Mouse (Mus musculus) kidney, adult 11 months (tissue): ENCODE measurements around the gene Pfkfb3.
A peak's percentile ranks its signal among the peaks of the same experiment; 100 is the strongest.

ENCODE experiments used
- DNase-seq: peaks from one replicate; pipeline ENCODE4 v3.0.0; 2022

Pfkfb3 gene

DNA sequence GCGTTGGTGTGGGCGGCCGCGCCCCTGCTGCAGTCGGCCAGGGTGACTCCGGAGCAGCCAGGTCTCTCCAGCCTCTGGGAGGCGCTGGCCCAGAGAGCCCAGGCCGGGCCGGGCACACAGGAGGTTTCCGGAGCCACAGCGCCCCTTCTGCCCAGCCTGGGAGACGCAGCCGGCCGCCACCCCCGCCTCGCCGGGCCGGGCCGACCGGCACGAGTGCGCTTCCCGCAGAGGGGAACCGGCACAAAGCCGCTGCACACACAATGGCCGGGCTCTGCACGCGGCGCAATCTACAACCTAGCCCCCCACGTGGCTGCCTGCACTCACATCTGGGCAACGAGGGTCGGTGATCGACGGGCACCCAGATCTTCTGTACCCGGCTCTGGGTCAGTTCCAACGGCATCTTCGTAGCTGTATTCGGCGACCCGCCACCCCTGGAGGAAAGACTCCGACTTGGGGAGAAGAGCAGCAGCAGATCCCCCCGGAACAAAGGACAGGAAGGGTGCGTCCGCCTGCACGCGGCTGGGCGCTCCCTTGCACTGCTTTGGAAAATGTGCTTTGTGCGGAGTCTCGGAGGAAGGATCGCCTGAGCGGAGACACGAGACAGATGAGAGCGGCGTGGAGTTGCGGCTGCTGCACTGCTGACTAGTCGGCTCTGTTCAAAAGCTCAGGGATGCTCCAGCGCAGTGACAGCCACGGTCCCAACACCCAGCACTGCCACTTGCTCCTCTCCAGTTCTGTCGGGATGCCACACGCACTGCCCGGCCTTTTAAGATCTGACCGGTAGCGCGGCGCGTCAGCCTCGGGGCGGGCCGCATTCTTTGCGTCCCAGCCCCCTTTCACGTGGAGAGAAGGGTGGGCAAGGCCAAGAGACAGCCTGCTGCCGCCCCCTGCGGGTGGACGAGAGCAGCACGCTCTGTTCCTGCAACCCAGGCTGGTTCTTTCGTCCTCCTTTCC lies 52.3 kb downstream of the Pfkfb3 start:
- peak; percentile 89 for DNase-seq

DNA sequence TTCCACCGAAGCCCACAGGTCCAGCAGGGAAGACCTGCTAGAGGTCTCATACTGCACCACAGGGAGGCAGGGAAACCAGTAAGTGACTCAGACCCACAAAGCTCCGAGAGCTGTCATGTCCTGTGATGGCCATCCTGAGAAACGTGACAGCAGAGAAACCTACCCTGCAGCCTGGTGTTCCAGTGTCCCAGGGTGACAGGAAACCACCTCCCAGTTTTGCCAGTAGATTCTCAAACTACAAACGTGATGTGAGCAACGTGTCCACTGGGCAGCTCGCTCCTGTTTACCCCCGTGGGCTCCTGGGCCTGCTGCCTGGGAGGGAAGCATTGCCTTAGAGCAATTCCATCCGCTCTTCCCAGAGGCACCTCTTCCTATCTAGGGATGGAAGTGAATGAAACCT lies 53.2 kb downstream of the Pfkfb3 start:
- DNase-seq, result peak; percentile 14

DNA sequence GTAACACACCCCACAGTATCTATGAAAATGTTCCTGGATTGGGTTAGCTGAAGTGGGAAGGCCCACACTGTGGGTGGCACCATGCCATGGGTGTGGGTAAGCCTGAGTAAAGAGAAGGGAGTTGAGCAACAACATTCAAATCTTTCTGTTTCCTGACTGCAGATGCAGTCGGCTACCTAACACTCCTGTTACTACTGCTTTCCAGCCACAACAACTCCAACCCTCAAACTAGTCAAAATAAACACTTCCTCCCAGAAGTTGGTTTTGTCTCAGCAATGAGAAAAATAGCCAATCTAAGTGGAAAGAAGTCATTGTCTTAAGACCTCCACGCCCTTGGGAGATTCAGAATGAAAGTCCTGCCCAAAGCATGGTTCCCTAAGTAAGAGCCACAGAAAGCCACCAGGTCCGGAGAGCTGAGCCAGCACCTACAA lies 57.3 kb downstream of the Pfkfb3 start:
- no peak for DNase-seq

DNA sequence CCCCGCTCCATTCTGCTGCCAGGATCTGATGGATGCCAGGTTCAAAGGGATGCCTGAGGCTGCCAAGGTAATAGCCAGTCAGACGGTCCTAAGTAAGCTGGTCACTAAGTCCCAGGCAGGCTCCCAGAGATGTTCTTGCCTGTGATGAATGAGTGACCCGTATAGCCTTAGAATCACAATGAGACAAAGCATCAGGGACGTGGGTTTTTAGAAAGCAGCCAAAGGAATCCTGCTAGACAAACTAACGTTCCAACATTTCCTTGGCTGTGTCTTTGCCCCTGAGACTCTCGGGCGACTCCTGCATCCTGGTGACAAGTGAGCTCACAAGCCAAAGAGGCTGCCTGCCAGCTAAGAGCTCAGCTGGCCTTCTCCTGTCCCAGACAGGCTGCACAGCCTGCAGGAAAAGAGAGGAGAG lies 59.0 kb downstream of the Pfkfb3 start:
- peak; percentile 22 for DNase-seq

DNA sequence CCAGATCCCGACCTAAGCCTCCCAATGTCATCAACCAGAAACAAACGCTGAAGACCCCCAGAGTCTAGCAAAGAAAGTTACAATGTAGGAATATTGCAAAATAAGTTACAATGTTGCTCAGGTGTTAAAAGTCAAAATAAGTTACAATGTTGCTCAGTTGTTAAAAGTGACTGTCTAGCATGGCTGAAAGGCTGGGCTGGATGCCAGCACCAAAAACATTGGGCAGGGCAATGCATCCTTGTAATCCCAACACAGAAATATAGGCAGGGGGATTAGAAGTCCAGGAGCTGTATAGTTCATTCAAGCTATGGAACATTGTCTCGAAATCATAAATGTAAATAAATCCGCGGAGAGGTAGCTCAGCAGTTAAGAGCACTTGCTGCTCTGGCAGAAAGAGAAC lies 61.0 kb downstream of the Pfkfb3 start:
- DNase-seq, result no peak

DNA sequence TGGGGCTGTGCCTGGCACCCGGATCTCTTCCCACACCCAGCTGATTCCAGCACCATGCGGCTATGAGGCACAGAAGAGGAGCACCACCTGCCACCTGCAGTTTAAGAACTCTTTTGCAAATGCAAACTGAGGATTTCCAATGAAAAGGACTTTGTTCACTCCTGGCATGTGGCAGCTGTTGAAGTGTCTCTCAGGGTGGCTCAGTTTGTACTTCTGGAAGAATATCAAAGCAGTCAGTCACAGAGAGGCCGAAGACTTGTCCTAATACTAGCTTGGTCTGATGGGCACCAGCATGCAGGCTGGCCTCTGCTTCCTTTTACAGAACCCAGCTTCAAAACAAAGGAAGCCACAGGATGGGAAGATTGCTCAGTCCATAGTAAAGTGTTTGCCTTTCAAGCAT lies 62.4 kb downstream of the Pfkfb3 start:
- peak; percentile 39 for DNase-seq

DNA sequence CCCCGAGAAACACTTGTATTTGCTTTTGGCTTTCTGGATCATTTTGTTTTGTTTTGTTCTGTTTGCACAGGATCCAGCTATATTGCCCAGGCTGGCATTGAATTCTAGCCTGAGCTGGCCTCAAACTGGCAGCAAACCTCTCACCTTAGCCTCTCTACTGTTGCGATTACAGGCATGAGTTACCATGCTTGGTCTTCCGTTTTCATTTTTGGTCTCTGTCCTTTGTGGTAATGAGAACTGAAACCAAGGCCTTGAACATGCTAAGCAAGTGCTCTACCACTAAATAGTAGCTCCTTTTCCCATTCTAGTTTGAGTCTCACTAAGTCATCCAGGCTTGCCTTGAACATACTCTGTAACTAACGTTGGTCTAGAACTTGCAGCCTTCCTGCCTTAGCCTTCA lies 63.3 kb downstream of the Pfkfb3 start:
- no peak for DNase-seq

DNA sequence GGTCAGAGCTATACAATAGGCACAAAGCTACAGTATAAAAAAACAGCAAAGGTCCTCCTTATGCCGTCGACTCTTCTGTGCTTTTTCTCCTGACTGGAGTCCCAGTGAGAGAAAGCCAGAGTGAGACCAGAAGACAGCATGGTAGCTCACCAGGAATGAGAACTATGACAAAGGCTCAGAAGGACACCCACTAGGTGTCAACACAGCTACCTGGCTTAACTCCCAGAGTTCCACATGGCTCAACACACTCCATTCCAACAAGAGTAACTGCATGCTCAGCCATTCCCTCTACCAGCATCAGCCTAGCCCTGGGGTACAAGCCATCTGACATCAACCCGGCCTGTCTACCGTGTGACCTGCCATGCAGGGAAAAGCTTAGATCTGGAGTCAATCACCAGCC lies 70.7 kb downstream of the Pfkfb3 start:
- DNase-seq, result peak; percentile 10

DNA sequence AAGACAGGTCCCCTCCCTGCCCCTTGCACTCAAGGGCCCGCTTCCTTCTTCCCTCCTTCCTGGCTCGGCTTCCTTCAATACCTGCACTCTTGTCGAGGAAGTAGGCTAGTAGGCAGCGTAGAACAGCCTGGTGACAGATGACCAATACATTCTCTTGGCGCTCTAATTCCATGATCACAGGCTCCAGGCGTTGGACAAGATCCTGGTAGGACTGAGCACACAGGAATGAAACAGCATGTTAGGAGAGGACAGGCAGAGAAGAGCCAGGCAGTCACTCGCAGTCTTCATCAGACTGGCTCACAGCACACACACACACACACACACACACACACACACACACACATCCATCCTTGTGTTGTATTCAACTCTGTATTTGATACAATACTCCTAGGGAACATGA lies 71.5 kb downstream of the Pfkfb3 start:
- no peak for DNase-seq

DNA sequence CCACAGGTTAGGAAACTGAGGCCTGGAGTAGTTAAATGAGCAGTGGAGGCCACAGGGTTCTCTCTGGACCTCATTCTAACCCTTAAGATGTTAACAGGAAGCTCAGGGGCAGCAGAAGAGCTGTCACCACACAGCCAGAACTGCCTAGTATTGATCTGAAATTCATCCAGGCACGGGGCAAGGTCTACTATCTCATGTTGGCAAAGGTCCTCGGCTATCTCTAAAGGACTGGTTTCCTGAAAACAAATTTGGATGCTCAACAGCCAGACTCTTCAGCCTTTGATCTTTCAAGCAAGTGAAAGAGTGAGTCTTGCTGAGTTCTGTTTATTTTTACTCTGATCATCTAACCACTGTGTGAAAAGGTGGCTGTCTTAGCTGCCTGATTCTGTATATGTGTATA lies 74.9 kb downstream of the Pfkfb3 start:
- DNase-seq, result no peak

DNA sequence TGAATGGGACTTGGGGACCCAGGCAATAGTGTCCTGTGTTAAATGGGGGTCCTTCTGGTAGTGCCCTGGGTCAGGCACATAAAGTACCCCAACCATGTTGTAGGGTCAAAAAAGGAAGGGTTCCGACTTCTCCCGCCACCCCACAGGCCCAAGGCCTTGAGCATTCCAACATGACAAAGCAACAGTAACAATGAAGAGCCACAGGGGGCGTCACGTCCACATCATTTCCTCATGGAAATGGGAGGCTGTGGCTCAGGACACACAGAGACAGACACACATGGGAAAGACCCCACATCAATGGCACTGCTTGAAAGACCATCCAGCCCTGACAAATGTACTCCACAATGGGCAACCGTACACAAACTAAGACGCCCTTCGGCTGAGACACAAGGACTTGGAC lies 78.6 kb downstream of the Pfkfb3 start:
- DNase-seq, result no peak

DNA sequence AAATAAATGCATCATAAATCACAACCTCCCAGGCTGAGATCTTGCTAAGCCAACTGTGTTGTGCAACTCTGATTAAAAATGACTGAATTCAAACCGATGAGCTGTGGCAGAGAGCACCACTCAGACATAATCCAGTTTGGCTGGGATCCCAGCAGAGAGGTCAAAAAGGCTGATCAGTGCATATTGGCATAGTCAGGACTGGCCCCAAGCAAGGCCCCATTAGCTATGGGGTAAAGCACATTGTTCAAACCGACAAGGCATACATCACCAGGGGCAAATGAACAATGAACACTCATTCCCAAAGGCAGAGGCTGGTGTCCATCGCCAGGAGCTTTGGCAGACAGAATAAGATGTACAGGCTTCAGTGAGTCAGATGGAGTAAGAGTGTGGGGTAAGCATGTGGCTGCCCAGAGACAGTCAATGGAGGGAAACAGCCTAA lies 89.2 kb downstream of the Pfkfb3 start:
- DNase-seq, result peak; percentile 19

DNA sequence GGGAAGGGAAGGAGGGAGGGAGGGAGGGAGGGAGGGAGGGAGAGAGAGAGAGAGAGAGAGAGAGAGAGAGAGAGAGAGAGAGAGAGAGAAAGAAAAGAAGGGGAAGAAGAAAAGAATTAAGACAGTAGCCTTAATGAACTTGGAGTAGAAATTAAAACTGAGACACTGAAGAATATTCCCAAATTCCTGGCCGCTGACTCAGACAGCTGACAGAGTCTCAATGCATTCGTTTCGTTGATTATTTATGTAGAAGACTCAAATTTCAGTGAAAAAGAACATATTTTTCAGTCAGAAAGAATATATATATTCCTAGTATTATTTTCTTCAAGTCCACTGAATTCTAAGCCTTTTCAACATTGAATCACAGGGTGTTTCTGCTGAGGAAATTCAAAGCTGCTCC lies 92.9 kb downstream of the Pfkfb3 start:
- no peak for DNase-seq

DNA sequence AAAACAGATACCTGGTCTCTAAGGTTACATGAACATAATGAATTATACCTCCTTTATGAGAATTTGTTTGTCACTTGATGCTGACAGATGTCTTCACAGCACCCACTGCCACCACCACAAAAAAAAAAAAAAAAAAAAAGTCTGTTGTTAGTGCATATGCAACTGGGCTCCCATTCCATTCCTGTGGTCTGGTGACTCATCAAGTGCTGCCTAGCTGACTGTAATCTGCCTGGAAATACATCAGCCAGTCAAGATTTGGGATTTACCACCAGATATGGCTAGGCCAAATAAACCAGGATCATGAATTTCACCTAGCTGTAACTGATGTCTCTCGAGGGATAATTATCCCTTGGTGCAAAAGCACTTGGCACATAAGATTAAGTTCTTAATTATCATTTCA lies 95.4 kb downstream of the Pfkfb3 start:
- no peak for DNase-seq

DNA sequence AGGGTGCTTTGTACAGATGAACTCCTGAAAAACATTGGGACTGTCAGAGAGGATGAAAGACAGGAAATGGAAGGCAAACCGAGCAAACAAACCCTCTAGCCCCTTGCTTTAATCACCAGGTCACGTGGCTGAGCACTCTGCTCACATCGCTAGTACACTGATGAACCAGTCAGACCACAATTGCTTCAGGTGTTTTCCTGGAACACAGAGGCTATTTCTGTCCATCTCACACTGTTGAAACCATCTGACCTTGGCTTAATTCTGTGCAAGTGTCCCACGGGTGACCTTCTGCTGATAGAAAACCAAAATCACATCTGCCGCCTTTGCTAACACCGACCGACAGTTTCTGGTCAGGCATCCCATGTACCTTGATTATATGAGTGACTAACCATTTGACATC lies 96.0 kb downstream of the Pfkfb3 start:
- peak; percentile 12 for DNase-seq

DNA sequence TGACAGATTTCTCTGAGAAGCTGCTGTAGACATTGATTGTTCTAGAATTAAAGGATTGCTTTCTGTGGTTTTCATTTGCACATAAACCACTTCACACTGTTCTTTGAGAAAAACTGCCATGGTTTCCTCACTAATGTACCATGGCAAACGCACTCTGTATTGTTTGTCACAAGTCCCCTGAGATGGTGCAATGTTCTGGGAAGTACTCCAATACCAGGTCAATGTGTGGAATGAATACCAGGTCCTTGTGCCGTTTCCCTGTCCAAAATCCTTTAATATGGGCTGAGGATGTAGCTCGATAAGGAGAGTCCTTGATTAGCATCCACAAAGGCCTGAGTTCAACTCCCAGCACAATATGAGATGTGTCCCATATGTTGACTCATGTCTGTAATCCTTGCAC lies 105.2 kb downstream of the Pfkfb3 start:
- DNase-seq, result no peak

DNA sequence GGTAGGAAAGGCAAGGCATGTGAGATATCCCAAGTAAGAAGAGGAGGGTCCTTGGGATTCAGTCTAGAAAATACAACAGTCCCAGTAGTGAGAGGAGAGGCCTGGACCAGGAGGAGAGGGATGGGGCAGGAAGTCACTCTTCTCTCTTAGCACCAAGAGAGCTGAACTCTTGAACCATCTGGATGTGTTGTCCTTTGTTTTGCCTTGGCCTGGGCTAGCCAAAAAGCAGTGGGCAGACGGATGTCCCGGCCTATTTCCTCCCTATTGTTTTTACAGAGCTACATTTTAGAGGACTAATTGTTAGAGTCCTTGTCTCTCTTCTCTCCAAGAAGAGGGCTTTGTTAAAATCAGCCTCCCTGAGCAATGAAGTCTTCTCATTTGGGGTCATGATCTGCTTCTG lies 106.0 kb downstream of the Pfkfb3 start:
- DNase-seq, result peak; percentile 41

DNA sequence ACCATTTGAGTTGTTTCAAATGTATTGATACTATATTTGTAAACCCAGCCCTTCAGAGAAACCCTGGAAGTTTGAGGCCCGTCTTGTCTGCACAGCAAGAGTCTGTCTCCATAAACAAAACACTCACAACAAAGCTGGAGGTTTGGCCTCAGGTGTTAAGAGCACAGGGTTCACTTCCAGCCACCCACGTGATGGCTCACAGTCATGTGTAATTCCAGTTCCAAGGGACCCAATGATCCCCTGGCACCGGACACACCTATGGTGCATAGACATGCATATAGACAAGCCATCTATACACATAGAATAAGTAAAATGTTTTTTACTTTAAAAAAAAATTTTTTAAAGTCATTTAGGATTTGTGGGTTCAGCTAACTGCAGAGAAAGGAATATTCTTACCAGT lies 108.2 kb downstream of the Pfkfb3 start:
- no peak for DNase-seq

DNA sequence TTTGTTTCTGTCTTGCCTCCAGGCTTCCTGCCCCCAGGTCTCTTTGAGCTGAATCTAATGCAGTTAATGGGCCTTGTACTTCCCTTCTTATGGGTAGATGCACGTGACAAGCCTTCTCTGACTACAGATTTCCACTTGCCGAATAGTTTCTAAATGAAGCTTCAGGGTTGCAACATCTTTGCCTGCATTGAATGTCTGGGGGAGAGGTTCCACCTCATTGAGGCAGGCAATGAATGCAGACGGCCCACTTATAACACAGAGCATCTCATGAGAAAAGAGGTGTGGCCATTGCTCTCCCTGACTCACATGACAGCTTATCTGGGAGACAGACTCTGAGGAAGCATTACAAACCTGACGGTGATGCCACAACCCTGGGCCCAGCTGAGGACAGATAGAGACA lies 112.0 kb downstream of the Pfkfb3 start:
- DNase-seq, result no peak

DNA sequence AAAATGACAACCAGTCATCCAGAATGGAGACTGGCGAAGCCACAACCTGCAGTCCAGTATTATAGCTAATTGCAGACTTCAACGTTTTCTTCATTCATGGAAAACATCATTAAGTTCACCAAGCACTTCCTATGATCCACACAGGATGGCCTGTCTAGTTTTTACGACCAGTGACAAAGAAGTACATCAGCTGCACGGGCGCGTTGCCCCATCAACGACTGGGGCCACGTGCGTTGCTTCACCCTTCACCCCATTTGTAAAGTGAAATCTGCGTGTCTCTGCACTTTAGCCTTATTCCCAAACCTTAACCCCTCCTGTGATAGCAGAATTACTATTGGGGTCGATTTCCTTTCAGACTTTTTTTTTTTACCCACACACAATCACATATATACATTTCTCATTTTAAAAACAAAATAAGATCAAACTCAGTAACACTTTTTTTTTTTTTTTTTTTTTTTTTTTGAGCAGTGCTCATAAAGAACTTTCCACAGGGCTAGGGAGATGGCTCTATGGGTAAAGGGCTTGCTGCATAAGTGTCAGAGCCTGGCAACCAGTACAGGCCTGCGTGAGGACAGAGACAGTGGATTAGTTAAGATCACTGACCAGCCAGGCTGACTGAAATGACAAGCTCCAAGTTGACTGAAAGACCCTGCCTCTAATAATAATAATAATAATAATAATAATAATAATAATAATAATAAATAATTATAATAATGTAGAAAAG lies 115.5 kb downstream of the Pfkfb3 start:
- no peak for DNase-seq

DNA sequence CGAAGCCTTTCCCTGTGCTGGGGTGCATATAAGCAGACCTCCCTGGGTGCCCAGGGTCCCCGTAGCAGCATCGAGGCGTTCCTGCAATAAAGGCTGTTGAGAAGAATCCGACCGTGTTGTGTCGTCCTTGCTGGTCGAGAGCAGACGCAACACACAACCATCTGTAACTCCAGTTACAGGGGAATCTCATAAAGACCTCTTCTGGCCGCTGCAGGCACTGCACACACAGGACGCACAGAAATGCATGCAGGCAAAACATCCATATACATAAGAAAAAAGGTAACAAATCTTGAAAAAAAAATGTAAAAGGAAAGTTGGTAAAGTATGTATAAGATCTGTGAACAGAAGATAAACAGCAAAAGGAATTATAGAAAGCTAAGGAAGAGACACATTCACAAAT lies 117.5 kb downstream of the Pfkfb3 start:
- no peak for DNase-seq

DNA sequence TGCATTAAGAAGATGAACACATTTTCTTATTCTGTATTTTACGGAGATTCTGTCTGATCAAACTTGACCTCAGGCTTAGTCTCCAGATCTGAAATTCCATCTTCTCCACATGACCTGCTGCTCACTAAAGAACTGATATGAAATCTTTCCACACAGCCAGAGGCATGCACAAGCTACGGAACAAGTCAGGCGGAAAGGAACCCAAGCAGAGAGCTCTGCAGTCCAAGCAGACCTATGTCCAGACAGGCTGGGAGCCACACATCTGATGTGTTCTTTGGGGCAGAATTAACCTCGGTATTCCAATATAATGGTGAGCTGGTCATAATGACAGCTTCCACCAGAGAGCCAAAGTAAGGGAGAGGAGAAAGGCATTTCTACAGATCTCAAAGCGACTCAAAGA lies 120.5 kb downstream of the Pfkfb3 start:
- DNase-seq, result no peak

DNA sequence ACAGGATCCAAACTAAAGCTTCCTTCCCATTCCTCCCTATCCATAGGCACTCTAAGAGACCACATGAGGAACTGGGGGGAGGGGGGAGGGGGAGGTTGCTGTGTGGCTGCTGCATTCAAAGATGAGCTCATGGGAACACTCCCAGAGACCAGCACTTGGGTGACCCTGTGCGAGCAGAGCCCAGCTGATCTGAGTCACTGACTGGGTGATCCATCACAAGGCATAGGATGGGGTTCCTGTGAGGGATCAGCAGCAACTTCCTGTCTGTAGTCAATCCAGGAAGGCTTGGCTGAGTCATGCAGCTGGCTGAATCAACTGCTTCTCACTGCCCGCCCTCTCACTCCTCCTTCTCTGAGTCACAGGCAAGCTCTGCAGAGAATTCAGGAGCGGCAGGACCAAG lies 124.3 kb downstream of the Pfkfb3 start:
- DNase-seq, result peak; percentile 82

DNA sequence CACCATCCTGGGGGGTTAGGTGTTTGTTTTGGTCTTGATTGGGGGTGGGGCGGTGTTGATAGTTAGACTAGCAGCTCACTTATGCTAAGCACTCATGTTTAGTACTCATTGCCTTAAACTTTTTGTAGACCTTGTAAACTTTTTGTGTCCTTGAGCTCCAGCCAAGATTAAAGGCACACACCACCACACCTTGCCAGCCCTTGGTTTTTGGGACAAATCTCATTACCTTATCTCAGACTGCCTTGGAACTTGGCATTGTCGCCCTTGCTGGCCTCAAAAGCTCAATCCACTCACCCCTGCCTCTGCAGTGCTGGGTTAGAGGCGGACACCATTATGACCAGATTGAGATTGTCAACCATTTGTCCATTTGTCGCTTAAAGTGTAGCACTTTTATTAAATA lies 125.3 kb downstream of the Pfkfb3 start:
- DNase-seq, result no peak
